Comparison of ENCODE assay signal across 13 mouse cellular contexts in genomic region chr8:95688073-95688672, GRCm38 (mm10). TPM values are rescaled to one million over a fixed set of nuclear protein-coding genes. Genes with fewer than 3 reads are reported as not detected.
DNase-seq lines count a peak whose midpoint lies in the region; ATAC-seq lines count a peak whose summit lies in the region.
"Had no signal": no experiment of that assay in that cellular context is flagged by ENCODE, and none has a peak within 500 bp of the region (broad histone marks: within the 10 kb centered on the region; RNA-seq: fewer than 3 reads in every experiment).

No protein-coding gene starts in this region.

- no peak overlapping the region for H3K9ac ChIP-seq in heart, embryonic 11.5 days (ENCODE audit: low read depth, low read length)
- H3K9ac ChIP-seq in heart, embryonic 15.5 days, result no peak overlapping the region
- no peak overlapping the region for H3K9ac ChIP-seq in midbrain, embryonic 11.5 days (ENCODE audit: low read length)
- no peak overlapping the region for H3K9ac ChIP-seq in midbrain, embryonic 15.5 days
- H3K9ac ChIP-seq: liver, embryonic 14.5 days had no signal

- H3K36me3 ChIP-seq in heart, embryonic 11.5 days (ENCODE audit: control insufficient read depth, insufficient read depth, low read length), result no peaks in the 10 kb centered on the region
- no peaks in the 10 kb centered on the region for H3K36me3 ChIP-seq in heart, embryonic 15.5 days
- H3K36me3 ChIP-seq in midbrain, embryonic 11.5 days (ENCODE audit: control insufficient read depth, insufficient read depth, low read length), result no peaks in the 10 kb centered on the region
- H3K36me3 ChIP-seq in midbrain, embryonic 15.5 days (replicated peaks), result no peaks in the 10 kb centered on the region

- WGBS in heart, embryonic 11.5 days (ENCODE audit: insufficient replicate concordance), result 72% methylated on average over 10 of the region's 10 CpGs
- 58% methylated on average over 10 of the region's 10 CpGs for WGBS in heart, embryonic 15.5 days
- 77% methylated on average over 10 of the region's 10 CpGs for WGBS in midbrain, embryonic 11.5 days
- 76% methylated on average over 10 of the region's 10 CpGs for WGBS in midbrain, embryonic 15.5 days

- H3K4me3 ChIP-seq in heart, embryonic 11.5 days (ENCODE audit: low read depth, low read length), result no peak overlapping the region
- no peak overlapping the region for H3K4me3 ChIP-seq in heart, embryonic 15.5 days
- no peak overlapping the region for H3K4me3 ChIP-seq in midbrain, embryonic 11.5 days (ENCODE audit: low read depth, low read length)
- H3K4me3 ChIP-seq in midbrain, embryonic 15.5 days, result no peak overlapping the region
- H3K4me3 ChIP-seq: heart, adult 2 months had no signal

- no peak overlapping the region for H3K4me2 ChIP-seq in heart, embryonic 11.5 days
- no peak overlapping the region for H3K4me2 ChIP-seq in heart, embryonic 15.5 days
- H3K4me2 ChIP-seq in midbrain, embryonic 11.5 days, result no peak overlapping the region
- no peak overlapping the region for H3K4me2 ChIP-seq in midbrain, embryonic 15.5 days

- peaks cover 9% of the 10 kb centered on the region for H3K4me1 ChIP-seq in heart, embryonic 11.5 days (ENCODE audit: control insufficient read depth, insufficient read depth, low read length)
- H3K4me1 ChIP-seq in heart, embryonic 15.5 days (replicated peaks), result peaks cover 44% of the 10 kb centered on the region
- H3K4me1 ChIP-seq in midbrain, embryonic 11.5 days (ENCODE audit: control insufficient read depth, insufficient read depth, low read length), result no peaks in the 10 kb centered on the region; the same call in 1 of the 2 replicates
- H3K4me1 ChIP-seq in midbrain, embryonic 15.5 days, result no peaks in the 10 kb centered on the region

- no peaks in the 10 kb centered on the region for H3K9me3 ChIP-seq in heart, embryonic 11.5 days (replicated peaks; ENCODE audit: control insufficient read depth, low read length)
- H3K9me3 ChIP-seq in heart, embryonic 15.5 days (replicated peaks), result no peaks in the 10 kb centered on the region
- H3K9me3 ChIP-seq in midbrain, embryonic 11.5 days (ENCODE audit: control insufficient read depth, low read length), result no peaks in the 10 kb centered on the region
- no peaks in the 10 kb centered on the region for H3K9me3 ChIP-seq in midbrain, embryonic 15.5 days

- no peak for ATAC-seq in heart, embryonic 11.5 days (replicated peaks; ENCODE audit: insufficient number of reproducible peaks, low FRiP score, low TSS enrichment)
- 0 out of 2 replicates have a peak, but pooled peaks have one; percentile 44 for ATAC-seq in heart, embryonic 15.5 days (replicated peaks; ENCODE audit: insufficient number of reproducible peaks, insufficient read depth, low FRiP score, low read depth)
- ATAC-seq in midbrain, embryonic 11.5 days (ENCODE audit: low FRiP score), result no peak
- ATAC-seq in midbrain, embryonic 15.5 days (replicated peaks), result no peak

- H3K27ac ChIP-seq in heart, embryonic 11.5 days (ENCODE audit: low read depth, low read length), result peak overlapping the region; percentile 10; the same call in 1 of the 2 replicates
- peak overlapping the region; percentile 55 for H3K27ac ChIP-seq in heart, embryonic 15.5 days
- H3K27ac ChIP-seq in midbrain, embryonic 11.5 days (ENCODE audit: low read depth, low read length), result no peak overlapping the region
- H3K27ac ChIP-seq in midbrain, embryonic 15.5 days, result no peak overlapping the region
- H3K27ac ChIP-seq: heart, adult 2 months; liver, embryonic 14.5 days had no signal

- H3K27me3 ChIP-seq in heart, embryonic 11.5 days (ENCODE audit: control insufficient read depth, insufficient read depth, low read length), result no peaks in the 10 kb centered on the region
- no peaks in the 10 kb centered on the region for H3K27me3 ChIP-seq in heart, embryonic 15.5 days
- H3K27me3 ChIP-seq in midbrain, embryonic 11.5 days (ENCODE audit: control insufficient read depth, insufficient read depth, low read length), result no peaks in the 10 kb centered on the region
- H3K27me3 ChIP-seq in midbrain, embryonic 15.5 days (replicated peaks), result no peaks in the 10 kb centered on the region

- no peak for DNase-seq in heart, adult 9 months (ENCODE audit: low spot score in 2 of 2)
- peak; percentile 48 for DNase-seq in adrenal gland, postnatal 25 days
- DNase-seq in lung, postnatal 14 days, result peak; percentile 62
- no peak for DNase-seq in midbrain, embryonic 11.5 days (ENCODE audit: low spot score, missing footprints)
- no peak for DNase-seq in spleen, adult 18-20 months
- DNase-seq: cerebellum, adult 8-10 months; kidney, postnatal 10 days; thymus, postnatal 25 days had no signal

RNA-seq across cellular contexts. Expression of gene Ndrg4, which starts 11.4 kb away (rescaled TPM):
- 225 and 286 TPM in 2 replicates for polyA plus RNA-seq in heart, embryonic 11.5 days (2014; fragmentation: Nextera tagmentation; extraction: Ambion mirVana)
- total RNA-seq in adrenal gland, postnatal 25 days (2021), result 15.4 and 22.5 TPM in 2 replicates
- 295 and 301 TPM in 2 replicates for polyA plus RNA-seq in heart, embryonic 15.5 days (2015; fragmentation: Nextera tagmentation; extraction: Ambion mirVana)
- 45.5 and 46.7 TPM in 2 replicates for polyA plus RNA-seq in midbrain, embryonic 11.5 days (2014; fragmentation: Nextera tagmentation; extraction: Ambion mirVana)
- polyA plus RNA-seq in midbrain, embryonic 15.5 days (2015; fragmentation: Nextera tagmentation; extraction: Ambion mirVana), result 379 and 386 TPM in 2 replicates

RNA-seq across cellular contexts. Expression of gene Setd6, which starts 27.5 kb away (rescaled TPM):
- 18.6 and 20.9 TPM in 2 replicates for polyA plus RNA-seq in heart, embryonic 11.5 days (2014; fragmentation: Nextera tagmentation; extraction: Ambion mirVana)
- 30.1 and 43.2 TPM in 2 replicates for total RNA-seq in adrenal gland, postnatal 25 days (2021)
- 12.2 and 17.3 TPM in 2 replicates for polyA plus RNA-seq in heart, embryonic 15.5 days (2015; fragmentation: Nextera tagmentation; extraction: Ambion mirVana)
- 20.8 and 24.2 TPM in 2 replicates for polyA plus RNA-seq in midbrain, embryonic 11.5 days (2014; fragmentation: Nextera tagmentation; extraction: Ambion mirVana)
- polyA plus RNA-seq in midbrain, embryonic 15.5 days (2015; fragmentation: Nextera tagmentation; extraction: Ambion mirVana), result 30.7 and 31.9 TPM in 2 replicates

RNA-seq across cellular contexts. Expression of gene Gins3, which starts 54.9 kb away (rescaled TPM):
- polyA plus RNA-seq in heart, embryonic 11.5 days (2014; fragmentation: Nextera tagmentation; extraction: Ambion mirVana), result 19.5 and 20.1 TPM in 2 replicates
- 3.2 and 4.1 TPM in 2 replicates for total RNA-seq in adrenal gland, postnatal 25 days (2021)
- 13.2 and 13.5 TPM in 2 replicates for polyA plus RNA-seq in heart, embryonic 15.5 days (2015; fragmentation: Nextera tagmentation; extraction: Ambion mirVana)
- 26.3 and 28.6 TPM in 2 replicates for polyA plus RNA-seq in midbrain, embryonic 11.5 days (2014; fragmentation: Nextera tagmentation; extraction: Ambion mirVana)
- 6.6 and 7.5 TPM in 2 replicates for polyA plus RNA-seq in midbrain, embryonic 15.5 days (2015; fragmentation: Nextera tagmentation; extraction: Ambion mirVana)

Comparison
In these comparisons a context has a peak if more than half of its experiments do, and no peak if none do; other contexts are left out.
1. H3K27ac ChIP-seq: peak in heart, embryonic 11.5 days (single experiment) and heart, embryonic 15.5 days (single experiment); none in midbrain, embryonic 11.5 days (single experiment) and midbrain, embryonic 15.5 days (single experiment).
2. DNase-seq: peak in adrenal gland, postnatal 25 days (single experiment) and lung, postnatal 14 days (single experiment); none in heart, adult 9 months (0 of 2), midbrain, embryonic 11.5 days (single experiment) and spleen, adult 18-20 months (0 of 2).